Mouse (Mus musculus) liver, embryonic 14.5 days (tissue): ENCODE measurements around the gene Hint2.

Source experiments
- CTCF ChIP-seq: IDR thresholded peaks from 2 replicates; pipeline ENCODE4 v1.5.1; 2016; ENCODE audit warnings: antibody characterized with exemption, low read depth, control low read depth
- EP300 ChIP-seq: IDR thresholded peaks from 2 replicates; pipeline ENCODE4 v1.6.1; 2016; ENCODE audit warnings: antibody characterized with exemption, low read depth

DNA sequence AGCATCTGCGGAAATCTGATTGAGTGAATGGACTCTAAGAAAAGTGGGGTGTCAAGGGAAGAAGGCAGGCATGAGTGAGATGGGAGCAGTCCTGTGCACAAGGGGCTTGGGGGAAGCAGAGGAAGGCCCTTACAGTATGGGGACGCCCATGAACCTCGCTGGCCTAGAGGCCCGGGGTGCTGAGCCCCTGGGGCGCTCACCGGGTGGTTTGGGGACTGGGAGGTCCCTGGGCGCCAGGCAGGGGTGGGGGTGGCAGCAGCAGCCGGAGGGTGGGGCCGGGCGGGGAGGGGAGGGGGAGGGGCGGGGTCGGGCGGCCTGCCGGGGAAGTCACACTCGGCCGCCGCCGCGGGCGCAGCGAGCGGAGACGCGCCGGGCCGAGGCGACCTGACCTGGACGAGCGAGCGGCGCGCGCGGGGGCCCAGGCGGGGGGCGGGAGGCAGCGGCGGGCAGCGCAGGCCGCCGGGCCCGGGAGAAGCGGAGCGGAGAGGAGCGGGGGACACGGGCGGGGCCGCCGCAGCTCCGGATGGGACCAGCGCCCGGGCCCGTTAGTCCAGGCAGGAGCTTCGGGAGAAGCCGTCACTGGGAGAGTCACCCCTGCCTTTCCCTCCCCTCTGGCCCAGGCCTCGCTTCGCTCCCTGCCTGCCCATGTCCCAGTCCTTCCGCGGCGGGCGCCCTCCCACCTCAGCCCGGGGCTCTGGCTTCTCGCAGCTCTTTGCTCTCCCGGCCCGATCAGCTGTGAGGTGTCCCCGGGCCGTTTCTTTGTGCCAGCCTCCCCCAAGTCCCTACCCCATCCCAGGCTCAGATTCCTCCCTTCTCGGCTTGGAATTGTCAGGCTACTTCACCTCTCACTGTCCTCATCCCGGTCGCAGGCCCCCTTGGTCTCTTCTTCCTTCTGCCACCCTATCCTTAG, 25.0 kb downstream of the Hint2 start, which contains the start of gene Npr2:
- no peak for TF ChIP-seq CTCF
- no peak for TF ChIP-seq EP300
